Mouse (Mus musculus): ENCODE measurements around the gene Tprn. TPM values are rescaled to one million over a fixed set of nuclear protein-coding genes. Genes with fewer than 3 reads are reported as not detected.
A peak's percentile ranks its signal among the peaks of the same experiment; 100 is the strongest.
"Not testable (repeated sequence)": the region's sequence is repeated elsewhere in the genome, so short reads cannot be mapped to it uniquely, and the experiment has no call there.

Gene Tprn
- polyA plus RNA-seq, 1 experiment, result 7.4 TPM

- H3K4me3 ChIP-seq (ENCODE audit: insufficient read depth, poor library complexity, severe bottlenecking), result no peak overlapping the region
- peaks cover 47% of the 10 kb centered on the region for H3K36me3 ChIP-seq (ENCODE audit: control insufficient read depth, insufficient read depth)
- no peak overlapping the region for H3ac ChIP-seq (ENCODE audit: control insufficient read depth, insufficient read length, low read depth)
- H3K79me2 ChIP-seq (ENCODE audit: control insufficient read depth, insufficient read depth), result peaks cover 31% of the 10 kb centered on the region
- H3K27me3 ChIP-seq (ENCODE audit: control insufficient read depth, insufficient read depth, insufficient read length), result no peaks in the 10 kb centered on the region
- no peak for TF ChIP-seq CEBPB (IDR thresholded peaks at IDR 0.05; ENCODE audit: low read depth)
- peak; percentile 3 for TF ChIP-seq CTCF (IDR thresholded peaks at IDR 0.05; ENCODE audit: control insufficient read depth, insufficient read depth, insufficient read length)
- no peak for TF ChIP-seq MYOG (IDR thresholded peaks at IDR 0.05; ENCODE audit: control insufficient read depth, extremely low read depth, insufficient read length)
- H3K79me3 ChIP-seq (ENCODE audit: low read depth), result peaks cover 18% of the 10 kb centered on the region
Measured at GRCm38 (mm10) chr2:25252331-25252730, 10.1 kb upstream of the Tprn start.

DNA sequence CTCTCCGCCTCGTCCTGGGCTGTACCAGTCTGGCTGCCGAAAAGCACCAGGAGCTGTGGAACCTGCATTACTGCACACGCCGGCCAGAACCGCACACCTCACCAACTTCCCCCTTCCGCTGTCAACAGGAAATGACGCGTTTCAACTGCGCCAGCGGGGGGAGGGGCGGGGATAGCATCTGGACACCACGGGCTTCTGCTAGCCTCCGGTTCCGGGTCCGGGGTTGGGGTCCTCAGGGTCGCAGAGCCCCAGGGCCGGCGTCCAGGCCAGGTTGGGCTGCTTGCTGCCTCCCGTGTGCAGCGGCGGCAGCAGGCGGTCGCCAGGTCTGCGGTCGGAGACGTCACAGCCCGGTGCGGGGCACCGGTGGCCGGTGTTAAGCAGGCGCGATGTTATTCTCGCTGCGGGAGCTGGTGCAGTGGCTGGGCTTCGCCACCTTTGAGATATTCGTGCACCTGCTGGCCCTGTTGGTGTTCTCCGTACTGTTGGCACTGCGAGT, 7.1 kb upstream of the Tprn start, which contains the start of gene Tmem203:
Gene Tmem203 (plus strand): TSS at position 156 of the 496 bp plus-strand sequence.
- H3K4me3 ChIP-seq (ENCODE audit: insufficient read depth, poor library complexity, severe bottlenecking), result peak within 1 kb of the TSS; percentile 96
- H3K79me2 ChIP-seq (ENCODE audit: control insufficient read depth, insufficient read depth), result peaks cover 31% of the 10 kb centered on the region
- no peaks in the 10 kb centered on the region for H3K27me3 ChIP-seq (ENCODE audit: control insufficient read depth, insufficient read depth, insufficient read length)
- peaks cover 18% of the 10 kb centered on the region for H3K79me3 ChIP-seq (ENCODE audit: low read depth)
- TF ChIP-seq MYOD1 (IDR thresholded peaks at IDR 0.05; ENCODE audit: control insufficient read depth, insufficient read length, low read depth) (no peak), FOSL1 (IDR thresholded peaks at IDR 0.05; ENCODE audit: insufficient read depth, low read length, poor library complexity, severe bottlenecking) (no peak), CEBPB (IDR thresholded peaks at IDR 0.05; ENCODE audit: low read depth) (no peak), USF1 (IDR thresholded peaks at IDR 0.05; ENCODE audit: low read depth) (no peak), MAX (IDR thresholded peaks at IDR 0.05) (peak; percentile 77), MYOG (IDR thresholded peaks at IDR 0.05; ENCODE audit: control insufficient read depth, extremely low read depth, insufficient read length) (no peak)
- peaks cover 23% of the 10 kb centered on the region for H3K36me3 ChIP-seq (ENCODE audit: control insufficient read depth, insufficient read depth)
- H3ac ChIP-seq (ENCODE audit: control insufficient read depth, insufficient read length, low read depth), result peak within 1 kb of the TSS; percentile 86

DNA sequence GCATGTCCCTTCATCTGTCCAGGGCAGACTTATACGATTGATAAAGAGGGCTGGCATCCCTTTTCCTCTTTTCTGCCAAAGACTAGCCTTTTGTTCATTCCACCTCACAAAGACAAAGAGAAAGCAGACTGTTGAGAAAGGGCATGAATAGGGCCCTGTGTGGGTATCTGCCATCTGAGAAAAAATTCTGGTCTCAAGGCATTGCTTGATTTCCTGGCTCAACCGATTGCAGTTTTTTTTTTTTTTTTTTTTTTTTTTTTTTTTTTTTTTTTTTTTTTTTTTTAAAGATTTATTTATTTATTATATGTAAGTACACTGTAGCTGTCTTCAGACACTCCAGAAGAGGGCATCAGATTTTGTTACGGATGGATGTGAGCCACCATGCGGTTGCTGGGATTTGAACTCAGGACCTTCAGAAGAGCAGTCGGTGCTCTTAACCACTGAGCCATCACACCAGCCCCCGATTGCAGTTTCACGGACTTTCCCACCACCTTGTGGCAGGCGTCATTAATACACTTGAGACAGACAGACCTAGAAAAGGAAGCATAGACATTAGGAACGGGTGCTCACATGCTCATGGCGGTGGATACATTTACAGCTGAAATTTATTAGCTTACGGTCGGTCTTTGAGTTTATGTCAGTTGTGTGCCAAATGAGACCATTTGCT, 5.8 kb upstream of the Tprn start:
- not testable (repeated sequence) for H3ac ChIP-seq (ENCODE audit: control insufficient read depth, insufficient read length, low read depth); H3K27me3 ChIP-seq (ENCODE audit: control insufficient read depth, insufficient read depth, insufficient read length)
- Histone ChIP-seq H3K79me2 (ENCODE audit: control insufficient read depth, insufficient read depth) (peaks cover 31% of the 10 kb centered on the region), H3K36me3 (ENCODE audit: control insufficient read depth, insufficient read depth) (peaks cover 11% of the 10 kb centered on the region), H3K79me3 (ENCODE audit: low read depth) (peaks cover 18% of the 10 kb centered on the region), H3K4me3 (ENCODE audit: insufficient read depth, poor library complexity, severe bottlenecking) (peak overlapping the region; percentile 96)

DNA sequence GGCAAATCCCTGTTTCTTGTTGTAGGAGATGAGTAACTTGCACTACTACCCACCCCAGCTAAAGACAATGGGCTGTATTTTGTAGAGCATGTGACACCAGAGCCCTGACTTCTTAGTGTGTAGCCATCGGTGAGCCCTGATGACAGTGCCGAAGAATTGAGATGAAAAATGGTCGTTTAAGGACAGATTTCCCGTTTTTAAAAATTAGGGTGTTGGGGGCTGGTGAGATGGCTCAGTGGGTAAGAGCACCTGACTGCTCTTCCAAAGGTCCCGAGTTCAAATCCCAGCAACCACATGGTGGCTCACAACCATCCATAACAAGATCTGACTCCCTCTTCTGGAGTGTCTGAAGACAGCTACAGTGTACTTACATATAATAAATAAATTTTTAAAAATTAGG, 5.2 kb upstream of the Tprn start:
- not testable (repeated sequence) for H3K36me3 ChIP-seq (ENCODE audit: control insufficient read depth, insufficient read depth); H3ac ChIP-seq (ENCODE audit: control insufficient read depth, insufficient read length, low read depth); H3K27me3 ChIP-seq (ENCODE audit: control insufficient read depth, insufficient read depth, insufficient read length); H3K4me3 ChIP-seq (ENCODE audit: insufficient read depth, poor library complexity, severe bottlenecking)
- Histone ChIP-seq H3K79me3 (ENCODE audit: low read depth) (peaks cover 18% of the 10 kb centered on the region), H3K79me2 (ENCODE audit: control insufficient read depth, insufficient read depth) (peaks cover 31% of the 10 kb centered on the region)

DNA sequence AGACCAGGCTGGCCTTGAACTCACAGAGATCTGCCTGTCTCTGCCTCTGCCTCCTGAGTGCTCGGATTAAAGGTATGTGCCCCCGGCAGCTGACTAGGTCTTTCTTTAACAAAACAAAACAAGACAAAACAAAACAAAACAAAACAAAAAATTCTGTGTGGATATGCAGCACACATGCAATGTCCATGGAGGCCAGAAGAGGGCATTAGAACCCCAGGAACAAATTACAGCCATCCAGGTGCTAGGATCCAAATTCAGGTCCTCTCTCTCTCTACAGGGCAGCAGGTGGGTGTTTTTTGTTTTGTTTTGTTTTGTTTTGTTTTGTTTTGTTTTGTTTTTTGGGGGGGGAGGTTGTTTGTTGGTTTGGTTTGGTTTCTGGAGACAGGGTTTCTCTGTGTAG, 3.5 kb upstream of the Tprn start:
- peaks cover 17% of the 10 kb centered on the region for H3K79me3 ChIP-seq (ENCODE audit: low read depth)
- H3ac ChIP-seq (ENCODE audit: control insufficient read depth, insufficient read length, low read depth), result no peak overlapping the region
- H3K4me3 ChIP-seq (ENCODE audit: insufficient read depth, poor library complexity, severe bottlenecking), result no peak overlapping the region
- H3K27me3 ChIP-seq (ENCODE audit: control insufficient read depth, insufficient read depth, insufficient read length), result no peaks in the 10 kb centered on the region
- no peaks in the 10 kb centered on the region for H3K36me3 ChIP-seq (ENCODE audit: control insufficient read depth, insufficient read depth)
- TF ChIP-seq CTCF (IDR thresholded peaks at IDR 0.05; ENCODE audit: control insufficient read depth, insufficient read depth, insufficient read length) (no peak), USF1 (IDR thresholded peaks at IDR 0.05; ENCODE audit: low read depth) (no peak), MYOD1 (IDR thresholded peaks at IDR 0.05; ENCODE audit: control insufficient read depth, insufficient read length, low read depth) (no peak), FOSL1 (IDR thresholded peaks at IDR 0.05; ENCODE audit: insufficient read depth, low read length, poor library complexity, severe bottlenecking) (no peak), CEBPB (IDR thresholded peaks at IDR 0.05; ENCODE audit: low read depth) (no peak), MYOG (IDR thresholded peaks at IDR 0.05; ENCODE audit: control insufficient read depth, extremely low read depth, insufficient read length) (no peak), MAX (IDR thresholded peaks at IDR 0.05) (no peak)
- H3K79me2 ChIP-seq (ENCODE audit: control insufficient read depth, insufficient read depth), result peaks cover 39% of the 10 kb centered on the region

- Histone ChIP-seq H3K79me3 (ENCODE audit: low read depth) (peaks cover 5% of the 10 kb centered on the region), H3K79me2 (ENCODE audit: control insufficient read depth, insufficient read depth) (peaks cover 43% of the 10 kb centered on the region), H3K36me3 (ENCODE audit: control insufficient read depth, insufficient read depth) (no peaks in the 10 kb centered on the region), H3ac (ENCODE audit: control insufficient read depth, insufficient read length, low read depth) (no peak overlapping the region), H3K27me3 (ENCODE audit: control insufficient read depth, insufficient read depth, insufficient read length) (no peaks in the 10 kb centered on the region), H3K4me3 (ENCODE audit: insufficient read depth, poor library complexity, severe bottlenecking) (peak overlapping the region; percentile 15)
- no peak for TF ChIP-seq FOSL1 (IDR thresholded peaks at IDR 0.05; ENCODE audit: insufficient read depth, low read length, poor library complexity, severe bottlenecking)
- TF ChIP-seq MAX (IDR thresholded peaks at IDR 0.05), result no peak
- TF ChIP-seq MYOG (IDR thresholded peaks at IDR 0.05; ENCODE audit: control insufficient read depth, extremely low read depth, insufficient read length), result no peak
- TF ChIP-seq USF1 (IDR thresholded peaks at IDR 0.05; ENCODE audit: low read depth), result no peak
- TF ChIP-seq CEBPB (IDR thresholded peaks at IDR 0.05; ENCODE audit: low read depth), result no peak
- TF ChIP-seq MYOD1 (IDR thresholded peaks at IDR 0.05; ENCODE audit: control insufficient read depth, insufficient read length, low read depth), result no peak
- TF ChIP-seq CTCF (IDR thresholded peaks at IDR 0.05; ENCODE audit: control insufficient read depth, insufficient read depth, insufficient read length), result no peak
Measured at GRCm38 (mm10) chr2:25261870-25262269, 548 bp upstream of the Tprn start.

Measured in C2C12 (cell line).